Mouse (Mus musculus): ENCODE data around the gene Thop1. TPM values are rescaled to one million over a fixed set of nuclear protein-coding genes. Genes with fewer than 3 reads are reported as not detected.

The Thop1 gene
- total and polyA plus RNA-seq, 3 experiments = 75.7 to 126 (median 113) TPM

GRCm38 (mm10) chr10:81082168-81082960 is 12.5 kb downstream of the Thop1 start:
- no peaks in the 10 kb centered on the region; a peak in 1 of 4 replicates for H3K36me3 ChIP-seq (ENCODE audit: control insufficient read depth in 1 of 2, insufficient read depth in 2 of 2, low read length in 2 of 2)
- peak; percentile 73 for DNase-seq (ENCODE audit: low read depth, low spot score)
- peak; percentile 72 to 86 (median 75) for TF ChIP-seq CTCF (IDR thresholded peaks at IDR 0.05 in 2 of 3, conservative IDR thresholded peaks at IDR 0.05 in 1 of 3; ENCODE audit: control insufficient read depth in 1 of 3, insufficient read depth in 1 of 3, low read depth in 2 of 3, low read length in 3 of 3, poor library complexity in 1 of 3, severe bottlenecking in 1 of 3)
- 0 out of 4 replicates have a peak, but pooled peaks of 1 of the 2 experiments have one; percentile 1 for TF ChIP-seq POLR2A (IDR thresholded peaks at IDR 0.05; ENCODE audit: control insufficient read depth in 1 of 2, insufficient read depth in 1 of 2, low read depth in 1 of 2, low read length in 2 of 2, poor library complexity in 1 of 2)
- TF ChIP-seq TAL1 (IDR thresholded peaks at IDR 0.05; ENCODE audit: low read length) = no peak
- no peak for TF ChIP-seq TCF12 (IDR thresholded peaks at IDR 0.05; ENCODE audit: low read depth, low read length)
- TF ChIP-seq RAD21 (IDR thresholded peaks at IDR 0.05; ENCODE audit: low read depth, low read length) = peak; percentile 62
- peak; percentile 39 for TF ChIP-seq ZC3H11A (IDR thresholded peaks at IDR 0.05; ENCODE audit: low read depth, low read length)
- TF ChIP-seq SMC3 (IDR thresholded peaks at IDR 0.05; ENCODE audit: low read depth, low read length) = peak; percentile 62
- no peaks in the 10 kb centered on the region for H3K27me3 ChIP-seq (ENCODE audit: control insufficient read depth in 1 of 2, insufficient read depth in 2 of 2, low read length in 2 of 2)
- H3K4me3 ChIP-seq (ENCODE audit: control insufficient read depth in 1 of 2, insufficient read depth in 1 of 2, low read depth in 2 of 2, low read length in 2 of 2) = no peak overlapping the region
- H3K9me3 ChIP-seq (replicated peaks; ENCODE audit: insufficient read depth, low read length) = no peaks in the 10 kb centered on the region
- H3K79me2 ChIP-seq (ENCODE audit: control insufficient read depth, insufficient read depth, low read length, poor library complexity) = no peaks in the 10 kb centered on the region
- H3K27ac ChIP-seq (ENCODE audit: control insufficient read depth, low read depth, low read length) = no peak overlapping the region
- no peak overlapping the region for H3K9ac ChIP-seq (ENCODE audit: control insufficient read depth, low read depth, low read length, poor library complexity, severe bottlenecking)
- no peaks in the 10 kb centered on the region for H3K4me1 ChIP-seq (ENCODE audit: control insufficient read depth in 1 of 2, insufficient read depth in 2 of 2, low read length in 2 of 2)

GRCm38 (mm10) chr10:81087021-81087420 is 17.2 kb downstream of the Thop1 start:
- peak; percentile 84 for DNase-seq (ENCODE audit: low read depth, low spot score)
- Histone ChIP-seq H3K9me3 (replicated peaks; ENCODE audit: insufficient read depth, low read length) (no peaks in the 10 kb centered on the region), H3K27me3 (ENCODE audit: control insufficient read depth in 1 of 2, insufficient read depth in 2 of 2, low read length in 2 of 2) (no peaks in the 10 kb centered on the region), H3K36me3 (ENCODE audit: control insufficient read depth in 1 of 2, insufficient read depth in 2 of 2, low read length in 2 of 2) (no peaks in the 10 kb centered on the region), H3K4me1 (ENCODE audit: control insufficient read depth in 1 of 2, insufficient read depth in 2 of 2, low read length in 2 of 2) (no peaks in the 10 kb centered on the region), H3K27ac (ENCODE audit: control insufficient read depth, low read depth, low read length) (no peak overlapping the region), H3K79me2 (ENCODE audit: control insufficient read depth, insufficient read depth, low read length, poor library complexity) (no peaks in the 10 kb centered on the region), H3K9ac (ENCODE audit: control insufficient read depth, low read depth, low read length, poor library complexity, severe bottlenecking) (no peak overlapping the region), H3K4me3 (ENCODE audit: control insufficient read depth in 1 of 2, insufficient read depth in 1 of 2, low read depth in 2 of 2, low read length in 2 of 2) (no peak overlapping the region)
- no peak; the same call in 1 of the 2 replicates for TF ChIP-seq ZNF384 (IDR thresholded peaks at IDR 0.05; ENCODE audit: low read depth, low read length)
- no peak for TF ChIP-seq POLR2AphosphoS5 (IDR thresholded peaks at IDR 0.05; ENCODE audit: borderline replicate concordance, low read depth, low read length)
- peak; percentile 69 to 77 (median 72) for TF ChIP-seq CTCF (IDR thresholded peaks at IDR 0.05 in 2 of 3, conservative IDR thresholded peaks at IDR 0.05 in 1 of 3; ENCODE audit: control insufficient read depth in 1 of 3, insufficient read depth in 1 of 3, low read depth in 2 of 3, low read length in 3 of 3, poor library complexity in 1 of 3, severe bottlenecking in 1 of 3)
- TF ChIP-seq GABPA (IDR thresholded peaks at IDR 0.05; ENCODE audit: low read depth, low read length) = no peak
- TF ChIP-seq SMC3 (IDR thresholded peaks at IDR 0.05; ENCODE audit: low read depth, low read length) = peak; percentile 61
- no peak for TF ChIP-seq NRF1 (IDR thresholded peaks at IDR 0.05; ENCODE audit: insufficient read depth, low read depth, low read length, poor library complexity, severe bottlenecking)
- no peak for TF ChIP-seq CHD2 (IDR thresholded peaks at IDR 0.05; ENCODE audit: low read length)
- TF ChIP-seq JUND (IDR thresholded peaks at IDR 0.05; ENCODE audit: low read depth, low read length) = no peak
- TF ChIP-seq POLR2AphosphoS2 (IDR thresholded peaks at IDR 0.05; ENCODE audit: low read length) = no peak
- TF ChIP-seq MAX (IDR thresholded peaks at IDR 0.05; ENCODE audit: low read length) = peak; percentile 73
- TF ChIP-seq RCOR1 (IDR thresholded peaks at IDR 0.05; ENCODE audit: low read depth, low read length) = no peak
- no peak for TF ChIP-seq NELFE (IDR thresholded peaks at IDR 0.05; ENCODE audit: low read depth, low read length)
- TF ChIP-seq USF1 (IDR thresholded peaks at IDR 0.05; ENCODE audit: low read depth, low read length) = no peak
- no peak for TF ChIP-seq BHLHE40 (IDR thresholded peaks at IDR 0.05; ENCODE audit: borderline replicate concordance, low read depth, low read length)
- TF ChIP-seq ZC3H11A (IDR thresholded peaks at IDR 0.05; ENCODE audit: low read depth, low read length) = peak; percentile 59
- TF ChIP-seq HCFC1 (IDR thresholded peaks at IDR 0.05; ENCODE audit: low read depth, low read length) = no peak
- TF ChIP-seq MYC (IDR thresholded peaks at IDR 0.05; ENCODE audit: low read depth, low read length) = peak; percentile 88
- no peak for TF ChIP-seq ELF1 (IDR thresholded peaks at IDR 0.05; ENCODE audit: low read depth, low read length)
- no peak for TF ChIP-seq ETS1 (IDR thresholded peaks at IDR 0.05; ENCODE audit: low read depth, low read length)
- TF ChIP-seq SIN3A (IDR thresholded peaks at IDR 0.05; ENCODE audit: low read length) = no peak
- no peak for TF ChIP-seq E2F4 (IDR thresholded peaks at IDR 0.05; ENCODE audit: borderline replicate concordance, low read depth, low read length)
- no peak for TF ChIP-seq MEF2A (IDR thresholded peaks at IDR 0.05; ENCODE audit: extremely low read depth, insufficient replicate concordance, low read depth, low read length, poor library complexity, severe bottlenecking)
- peak; percentile 70 for TF ChIP-seq RAD21 (IDR thresholded peaks at IDR 0.05; ENCODE audit: low read depth, low read length)
- no peak for TF ChIP-seq TCF12 (IDR thresholded peaks at IDR 0.05; ENCODE audit: low read depth, low read length)
- TF ChIP-seq GATA1 (IDR thresholded peaks at IDR 0.05; ENCODE audit: low read depth, low read length) = no peak
- no peak for TF ChIP-seq EP300 (IDR thresholded peaks at IDR 0.05; ENCODE audit: low read depth in 1 of 2, low read length in 2 of 2)
- peak; percentile 25; the same call in 1 of the 2 replicates for TF ChIP-seq MXI1 (IDR thresholded peaks at IDR 0.05; ENCODE audit: low read depth, low read length)
